Mouse (Mus musculus): ENCODE measurements around the gene Gm20388. TPM values are rescaled to one million over a fixed set of nuclear protein-coding genes. Genes with fewer than 3 reads are reported as not detected.

The Gm20388 gene
- polyA plus RNA-seq, 1 experiment: not detected

DNA sequence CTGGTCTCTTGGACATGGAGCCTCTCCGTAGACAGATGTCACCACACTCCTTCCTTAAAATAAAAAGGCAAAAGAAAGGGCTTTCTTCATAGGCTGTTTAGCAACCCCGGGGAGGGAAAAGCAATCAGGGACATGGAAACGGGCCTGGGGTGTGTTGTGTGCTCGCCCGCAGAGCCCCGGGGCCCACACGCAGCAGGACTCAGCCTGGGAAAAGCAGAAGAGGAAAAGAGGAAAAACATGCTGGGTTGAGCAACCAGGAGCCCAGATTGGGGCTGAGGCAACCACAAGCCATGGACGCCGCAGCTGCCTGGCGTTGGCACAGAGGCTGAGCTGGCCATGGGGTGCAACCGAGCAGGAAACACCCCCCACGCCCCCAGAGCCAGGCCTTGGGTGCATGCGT, 775.4 kb downstream of the Gm20388 start:
- TF ChIP-seq CTCF (IDR thresholded peaks at IDR 0.05; ENCODE audit: insufficient read depth, low read depth, low read length) (no peak), POLR2A (IDR thresholded peaks at IDR 0.05; ENCODE audit: insufficient read depth, low read depth, low read length) (no peak)
- Histone ChIP-seq H3K4me1 (ENCODE audit: control insufficient read depth, insufficient read depth, low read length) (no peaks in the 10 kb centered on the region), H3K27ac (ENCODE audit: insufficient read depth, low read depth, low read length) (no peak overlapping the region), H3K4me3 (ENCODE audit: insufficient read depth, low read depth, low read length) (no peak overlapping the region)
- 79% methylated on average over 13 of the region's 13 CpGs for WGBS

DNA sequence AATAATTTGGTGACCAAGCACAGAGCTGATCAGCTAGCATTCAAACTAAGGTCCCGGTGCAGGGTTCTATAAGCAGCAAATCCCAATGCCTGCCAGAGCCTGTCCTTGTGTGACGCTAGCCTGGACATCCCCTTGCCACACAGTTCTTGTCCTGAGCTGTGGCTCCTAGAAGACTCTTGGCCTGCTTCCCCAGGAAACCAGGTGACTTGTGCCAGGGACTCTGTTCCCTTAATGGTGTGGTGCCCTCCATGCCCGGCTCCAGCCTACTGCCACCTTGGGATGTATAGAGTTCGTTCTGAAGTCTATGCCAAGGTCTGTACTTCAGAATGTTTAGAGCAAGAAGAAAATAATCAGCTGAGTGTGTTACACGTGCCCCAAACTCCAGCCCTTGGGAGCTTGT, 775.9 kb downstream of the Gm20388 start:
- Histone ChIP-seq H3K4me3 (ENCODE audit: insufficient read depth, low read depth, low read length) (no peak overlapping the region), H3K4me1 (ENCODE audit: control insufficient read depth, insufficient read depth, low read length) (no peaks in the 10 kb centered on the region), H3K27ac (ENCODE audit: insufficient read depth, low read depth, low read length) (no peak overlapping the region)
- TF ChIP-seq POLR2A (IDR thresholded peaks at IDR 0.05; ENCODE audit: insufficient read depth, low read depth, low read length) (no peak), CTCF (IDR thresholded peaks at IDR 0.05; ENCODE audit: insufficient read depth, low read depth, low read length) (no peak)
- WGBS: 88% methylated on average over 5 of the region's 5 CpGs

GRCm38 (mm10) chr8:120687786-120688185, 777.1 kb downstream of the Gm20388 start:
- H3K4me1 ChIP-seq (ENCODE audit: control insufficient read depth, insufficient read depth, low read length): no peaks in the 10 kb centered on the region
- no peak overlapping the region for H3K27ac ChIP-seq (ENCODE audit: insufficient read depth, low read depth, low read length)
- TF ChIP-seq POLR2A (IDR thresholded peaks at IDR 0.05; ENCODE audit: insufficient read depth, low read depth, low read length) (no peak), CTCF (IDR thresholded peaks at IDR 0.05; ENCODE audit: insufficient read depth, low read depth, low read length) (no peak)
- WGBS: 79% methylated on average over 8 of the region's 8 CpGs
- no peak overlapping the region for H3K4me3 ChIP-seq (ENCODE audit: insufficient read depth, low read depth, low read length)

- H3K27ac ChIP-seq (ENCODE audit: insufficient read depth, low read depth, low read length): no peak overlapping the region
- H3K4me3 ChIP-seq (ENCODE audit: insufficient read depth, low read depth, low read length): no peak overlapping the region
- no peaks in the 10 kb centered on the region for H3K4me1 ChIP-seq (ENCODE audit: control insufficient read depth, insufficient read depth, low read length)
- 90% methylated on average over 7 of the region's 7 CpGs for WGBS
- TF ChIP-seq POLR2A (IDR thresholded peaks at IDR 0.05; ENCODE audit: insufficient read depth, low read depth, low read length) (no peak), CTCF (IDR thresholded peaks at IDR 0.05; ENCODE audit: insufficient read depth, low read depth, low read length) (no peak)
Observed at GRCm38 (mm10) chr8:120688511-120688910, 777.9 kb downstream of the Gm20388 start.

DNA sequence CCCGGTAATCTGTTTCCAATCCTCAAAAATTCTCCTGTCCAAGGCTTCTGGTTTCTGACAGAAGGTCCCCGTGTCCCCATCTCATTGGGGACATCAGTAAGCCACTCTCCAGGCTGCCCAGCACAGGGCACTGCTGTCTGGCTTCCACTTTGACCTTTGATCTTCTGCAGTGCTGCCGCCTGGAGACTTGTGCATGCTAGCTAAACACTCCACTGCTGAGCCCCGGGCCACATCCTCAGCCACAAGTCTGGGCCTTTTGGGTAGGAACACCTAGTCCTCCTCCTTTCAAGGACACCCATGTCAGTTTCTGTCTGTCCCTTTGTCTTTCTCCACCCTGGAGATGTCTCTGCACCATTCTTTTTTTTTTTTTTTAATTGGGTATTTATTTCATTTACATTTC, 782.3 kb downstream of the Gm20388 start:
- Histone ChIP-seq H3K27ac (ENCODE audit: insufficient read depth, low read depth, low read length) (no peak overlapping the region), H3K4me3 (ENCODE audit: insufficient read depth, low read depth, low read length) (no peak overlapping the region), H3K4me1 (ENCODE audit: control insufficient read depth, insufficient read depth, low read length) (peaks cover 7% of the 10 kb centered on the region; the same call in 1 of the 2 replicates)
- TF ChIP-seq CTCF (IDR thresholded peaks at IDR 0.05; ENCODE audit: insufficient read depth, low read depth, low read length) (no peak), POLR2A (IDR thresholded peaks at IDR 0.05; ENCODE audit: insufficient read depth, low read depth, low read length) (no peak)
- 85% methylated on average over 4 of the region's 4 CpGs for WGBS

DNA sequence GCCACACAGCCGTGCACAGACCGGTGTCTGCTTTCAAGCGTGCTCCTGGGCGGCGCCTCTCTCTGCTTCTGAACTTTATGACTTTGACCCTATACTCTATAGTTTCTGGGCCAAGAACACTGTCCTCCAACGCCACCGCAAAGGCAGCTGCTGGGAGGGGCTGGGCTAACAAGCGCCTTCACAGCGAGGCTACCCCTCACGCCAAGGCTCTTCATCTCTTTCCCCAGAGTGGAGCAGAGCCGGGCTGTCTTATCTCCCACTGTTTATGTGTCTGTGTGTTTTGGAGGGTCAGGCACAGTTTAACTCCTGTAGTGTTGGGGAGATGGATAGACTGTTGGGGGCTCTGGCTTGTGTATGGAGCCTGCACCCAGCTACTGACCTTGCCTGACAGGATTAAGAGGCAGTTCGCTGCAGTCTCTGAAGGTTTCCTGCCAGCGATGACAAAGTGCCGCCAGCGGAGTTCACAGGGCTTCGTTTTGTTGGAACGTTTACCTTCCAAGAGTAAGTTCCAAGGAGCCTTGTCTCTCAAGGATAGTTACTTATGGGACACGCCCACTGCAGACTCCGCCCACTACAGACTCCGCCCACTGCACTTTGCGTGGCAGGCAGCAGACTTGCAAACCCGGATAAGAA, 783.3 kb downstream of the Gm20388 start:
- H3K4me3 ChIP-seq (ENCODE audit: insufficient read depth, low read depth, low read length): no peak overlapping the region
- peaks cover 7% of the 10 kb centered on the region; the same call in 1 of the 2 replicates for H3K4me1 ChIP-seq (ENCODE audit: control insufficient read depth, insufficient read depth, low read length)
- H3K27ac ChIP-seq (ENCODE audit: insufficient read depth, low read depth, low read length): no peak overlapping the region
- TF ChIP-seq POLR2A (IDR thresholded peaks at IDR 0.05; ENCODE audit: insufficient read depth, low read depth, low read length) (no peak), CTCF (IDR thresholded peaks at IDR 0.05; ENCODE audit: insufficient read depth, low read depth, low read length) (no peak)
- 57% methylated on average over 22 of the region's 22 CpGs for WGBS

GRCm38 (mm10) chr8:120696401-120697153, 785.9 kb downstream of the Gm20388 start:
- no peak overlapping the region for H3K27ac ChIP-seq (ENCODE audit: insufficient read depth, low read depth, low read length)
- H3K4me1 ChIP-seq (ENCODE audit: control insufficient read depth, insufficient read depth, low read length): peaks cover 10% of the 10 kb centered on the region
- TF ChIP-seq POLR2A (IDR thresholded peaks at IDR 0.05; ENCODE audit: insufficient read depth, low read depth, low read length) (no peak), CTCF (IDR thresholded peaks at IDR 0.05; ENCODE audit: insufficient read depth, low read depth, low read length) (no peak)
- 47% methylated on average over 13 of the region's 13 CpGs for WGBS
- no peak overlapping the region for H3K4me3 ChIP-seq (ENCODE audit: insufficient read depth, low read depth, low read length)

DNA sequence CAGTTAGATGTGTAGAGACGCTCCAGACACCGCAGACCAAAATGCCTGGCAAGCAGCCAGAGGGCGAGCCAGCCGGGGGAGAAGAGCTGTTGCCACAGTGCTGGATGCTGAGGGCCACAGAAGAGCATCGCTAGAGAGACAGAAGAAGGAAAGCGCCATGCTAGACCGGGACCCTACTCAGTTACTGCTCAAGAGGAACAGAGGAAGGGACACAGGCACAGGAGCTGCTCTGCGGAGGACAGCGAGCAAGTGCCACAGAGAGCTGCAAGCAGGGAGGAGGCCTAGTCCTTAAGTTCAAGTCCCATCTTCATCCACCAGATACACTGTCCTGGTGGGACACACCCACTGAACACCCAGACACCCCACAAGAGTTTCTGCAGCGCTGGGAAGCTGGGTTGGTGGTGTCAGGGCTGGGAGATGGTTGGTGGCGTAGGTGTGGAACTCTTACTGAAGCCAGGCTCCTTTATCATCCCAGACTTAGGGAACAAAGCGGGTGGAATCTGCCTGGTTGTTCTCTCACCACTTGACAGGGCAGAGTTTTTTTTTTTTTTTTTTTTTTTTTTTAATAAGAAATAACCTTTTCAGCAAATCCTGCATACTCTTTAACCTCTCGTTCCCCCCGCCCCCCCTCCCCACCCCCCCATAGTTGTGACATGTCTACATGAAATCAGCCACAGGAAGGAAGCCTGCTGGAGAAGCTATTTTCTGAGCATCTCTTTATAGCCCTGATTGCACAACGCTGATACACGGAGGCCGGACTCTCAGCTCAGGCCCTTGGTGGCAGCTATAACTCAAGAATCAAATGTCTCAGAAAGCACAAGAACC, 786.7 kb downstream of the Gm20388 start:
- H3K27ac ChIP-seq (ENCODE audit: insufficient read depth, low read depth, low read length): no peak overlapping the region
- 71% methylated on average over 17 of the region's 17 CpGs for WGBS
- TF ChIP-seq POLR2A (IDR thresholded peaks at IDR 0.05; ENCODE audit: insufficient read depth, low read depth, low read length): no peak
- no peak for TF ChIP-seq CTCF (IDR thresholded peaks at IDR 0.05; ENCODE audit: insufficient read depth, low read depth, low read length)
- H3K4me3 ChIP-seq (ENCODE audit: insufficient read depth, low read depth, low read length): no peak overlapping the region
- H3K4me1 ChIP-seq (ENCODE audit: control insufficient read depth, insufficient read depth, low read length): peaks cover 14% of the 10 kb centered on the region

GRCm38 (mm10) chr8:120697979-120698272, 787.3 kb downstream of the Gm20388 start:
- Histone ChIP-seq H3K4me3 (ENCODE audit: insufficient read depth, low read depth, low read length) (no peak overlapping the region), H3K27ac (ENCODE audit: insufficient read depth, low read depth, low read length) (no peak overlapping the region), H3K4me1 (ENCODE audit: control insufficient read depth, insufficient read depth, low read length) (peaks cover 14% of the 10 kb centered on the region)
- TF ChIP-seq POLR2A (IDR thresholded peaks at IDR 0.05; ENCODE audit: insufficient read depth, low read depth, low read length) (no peak), CTCF (IDR thresholded peaks at IDR 0.05; ENCODE audit: insufficient read depth, low read depth, low read length) (no peak)

Data from olfactory bulb, adult 2 months (tissue).